In the genomic region with DNA sequence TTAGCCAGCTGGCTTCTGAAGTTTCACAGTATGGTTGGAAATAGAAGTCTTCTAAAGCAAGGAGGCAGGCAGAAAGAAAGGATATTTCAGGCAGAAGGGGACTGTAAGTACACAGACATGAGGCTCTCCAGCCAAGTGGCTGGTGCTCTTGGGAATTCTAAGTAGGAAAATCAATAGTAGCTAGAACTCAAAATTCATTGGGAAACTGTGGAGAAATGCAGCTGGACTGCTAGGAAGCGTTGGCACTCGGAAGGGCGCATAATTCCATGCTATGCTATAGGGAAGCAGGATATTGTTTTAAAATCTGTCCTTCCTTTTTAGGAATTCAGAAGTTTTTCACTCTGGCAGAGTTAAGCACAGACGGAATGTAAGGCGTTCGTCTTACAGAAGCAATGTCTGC, we compare ENCODE assay signal across 10 mouse cellular contexts. TPM values are rescaled to one million over a fixed set of nuclear protein-coding genes. Genes with fewer than 3 reads are reported as not detected.
A peak's percentile ranks its signal among the peaks of the same experiment; 100 is the strongest.
DNase-seq lines count a peak whose midpoint lies in the region; ATAC-seq and TF ChIP-seq lines count a peak whose summit lies in the region.
"Had no signal": no experiment of that assay in that cellular context is flagged by ENCODE, and none has a peak within 500 bp of the region (broad histone marks: within the 10 kb centered on the region; RNA-seq: fewer than 3 reads in every experiment).

No protein-coding gene starts in this region.

- TF ChIP-seq POLR2A in embryonic fibroblast, embryonic 13.5 days (IDR thresholded peaks at IDR 0.05; ENCODE audit: low read depth, low read length): no peak

- H3K27ac ChIP-seq in heart, embryonic 12.5 days (ENCODE audit: poor library complexity, severe bottlenecking): no peak overlapping the region
- H3K27ac ChIP-seq in embryonic fibroblast, embryonic 13.5 days (ENCODE audit: insufficient read depth, low read length): peak overlapping the region; percentile 41; the same call in 1 of the 2 replicates
- peak overlapping the region; percentile 8; the same call in 1 of the 2 replicates for H3K27ac ChIP-seq in stomach, embryonic 15.5 days

- TF ChIP-seq CTCF in embryonic fibroblast, embryonic 13.5 days (IDR thresholded peaks at IDR 0.05; ENCODE audit: borderline replicate concordance, insufficient read depth, low read length): no peak

- WGBS in heart, embryonic 12.5 days: 72% methylated on average over 6 of the region's 6 CpGs
- WGBS in stomach, embryonic 15.5 days: 43% methylated on average over 6 of the region's 6 CpGs

- H3K9ac ChIP-seq in heart, embryonic 12.5 days: no peak overlapping the region
- no peak overlapping the region for H3K9ac ChIP-seq in stomach, embryonic 15.5 days

- no peaks in the 10 kb centered on the region for H3K36me3 ChIP-seq in heart, embryonic 12.5 days
- no peaks in the 10 kb centered on the region for H3K36me3 ChIP-seq in stomach, embryonic 15.5 days

- H3K4me1 ChIP-seq in heart, embryonic 12.5 days (replicated peaks): peaks cover 9% of the 10 kb centered on the region; the same call in 1 of the 2 replicates
- H3K4me1 ChIP-seq in embryonic fibroblast, embryonic 13.5 days (ENCODE audit: control insufficient read depth, insufficient read depth, low read length): no peaks in the 10 kb centered on the region
- no peaks in the 10 kb centered on the region for H3K4me1 ChIP-seq in stomach, embryonic 15.5 days

- no peaks in the 10 kb centered on the region for H3K27me3 ChIP-seq in heart, embryonic 12.5 days (replicated peaks)
- no peaks in the 10 kb centered on the region for H3K27me3 ChIP-seq in stomach, embryonic 15.5 days (replicated peaks)

- H3K4me2 ChIP-seq in heart, embryonic 12.5 days: no peak overlapping the region
- H3K4me2 ChIP-seq in stomach, embryonic 15.5 days: no peak overlapping the region

- no peak overlapping the region for H3K4me3 ChIP-seq in heart, embryonic 12.5 days
- no peak overlapping the region for H3K4me3 ChIP-seq in embryonic fibroblast, embryonic 13.5 days (ENCODE audit: insufficient read depth, low read length)
- no peak overlapping the region for H3K4me3 ChIP-seq in stomach, embryonic 15.5 days (replicated peaks)
- H3K4me3 ChIP-seq: erythroblast, embryonic 14.5 days; myocyte had no signal

- DNase-seq in heart, adult 18-20 months: peak; percentile 35 to 41
- DNase-seq in lung, adult 18-20 months: peak; percentile 25 to 41
- DNase-seq in lung, postnatal 14 days: no peak
- no peak for DNase-seq in adrenal gland, adult 18-20 months (ENCODE audit: low spot score in 2 of 2)
- no peak for DNase-seq in kidney, postnatal 4 days

- no peaks in the 10 kb centered on the region for H3K9me3 ChIP-seq in heart, embryonic 12.5 days (replicated peaks)
- H3K9me3 ChIP-seq in stomach, embryonic 15.5 days: no peaks in the 10 kb centered on the region

- no peak for ATAC-seq in heart, embryonic 12.5 days (ENCODE audit: insufficient number of reproducible peaks, low FRiP score)
- no peak for ATAC-seq in stomach, embryonic 15.5 days (ENCODE audit: insufficient read depth, low FRiP score, low read depth)

RNA-seq across cellular contexts. Expression of gene Lekr1, which starts 53.6 kb away (rescaled TPM):
- 1 to 10 TPM; 2.5 to 2.7 TPM for total RNA-seq in heart, adult 18-20 months (2021)
- 6.5 and 6.9 TPM in 2 replicates for polyA plus RNA-seq in heart, embryonic 12.5 days (2016; fragmentation: Nextera tagmentation; extraction: Ambion mirVana)
- 4.2 and 5.2 TPM in 2 replicates for polyA plus RNA-seq in embryonic fibroblast, embryonic 13.5 days (2011; ENCODE audit: insufficient read length, low read depth, missing spikeins)
- polyA plus RNA-seq in stomach, embryonic 15.5 days (2015; fragmentation: Nextera tagmentation; extraction: Ambion mirVana): 7.3 and 7.6 TPM in 2 replicates
- total RNA-seq in adrenal gland, adult 18-20 months (2021): 1 to 10 TPM; 2.5 to 3.1 TPM
- polyA plus RNA-seq: erythroblast, embryonic 14.5 days had no signal

Comparison
In these comparisons a context has a peak if more than half of its experiments do, and no peak if none do; other contexts are left out.
1. DNase-seq: peak in heart, adult 18-20 months (2 of 2) and lung, adult 18-20 months (2 of 2); none in lung, postnatal 14 days (single experiment), adrenal gland, adult 18-20 months (0 of 2) and kidney, postnatal 4 days (0 of 2).